Mouse (Mus musculus): ENCODE measurements around the gene Bptf. TPM values are rescaled to one million over a fixed set of nuclear protein-coding genes. Genes with fewer than 3 reads are reported as not detected.
"Not testable (repeated sequence)": the region's sequence is repeated elsewhere in the genome, so short reads cannot be mapped to it uniquely, and the experiment has no call there.

Gene Bptf
- total and polyA plus RNA-seq, 3 experiments = 22.1 to 63.9 (median 28.0) TPM

DNA sequence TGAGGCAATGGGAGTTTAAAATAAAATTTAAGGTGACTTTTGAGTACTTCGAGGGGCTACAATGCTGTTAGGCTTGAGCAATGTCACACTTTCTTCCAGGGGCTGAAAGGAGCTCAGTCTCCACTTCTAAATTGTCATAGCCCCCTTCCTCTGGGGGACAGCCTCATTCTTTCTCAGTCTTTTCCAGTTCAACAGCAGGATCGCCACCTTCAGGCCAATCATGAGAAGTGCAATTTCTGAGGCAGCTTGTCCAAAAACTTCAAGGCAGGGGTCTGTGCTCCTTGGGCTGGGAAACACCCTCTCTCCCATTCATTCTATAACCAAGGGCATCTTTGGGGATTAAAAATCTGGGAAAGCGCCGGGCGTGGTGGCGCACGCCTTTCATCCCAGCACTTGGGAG is 19.9 kb upstream of the Bptf start:
- no peak overlapping the region for H3K9ac ChIP-seq (ENCODE audit: insufficient read depth, low read depth)
- H3K27ac ChIP-seq (ENCODE audit: insufficient read depth, low read depth) = no peak overlapping the region
- no peak overlapping the region for H3K4me2 ChIP-seq (ENCODE audit: insufficient read depth, low read depth, poor library complexity, severe bottlenecking)
- H3K79me2 ChIP-seq (replicated peaks; ENCODE audit: control insufficient read depth, extremely low read depth, insufficient read depth, poor library complexity, severe bottlenecking) = no peaks in the 10 kb centered on the region
- in situ Hi-C loops (cut with MboI; ENCODE audit: low pct_ligation_motif_present, low pct_unique_long_range_greater_than_20kb, low sequenced_read_pairs) (no loop called here), dilution Hi-C loops (cut with MboI; ENCODE audit: extremely low pct_ligation_motif_present, extremely low pct_unique_long_range_greater_than_20kb, low sequenced_read_pairs) (no loop called here)
- peak; percentile 56 for DNase-seq (ENCODE audit: extremely low read depth)
- TF ChIP-seq JUND (conservative IDR thresholded peaks at IDR 0.05; ENCODE audit: low read depth, low read length) (no peak), MAX (IDR thresholded peaks at IDR 0.05; ENCODE audit: low read length) (no peak), SMC3 (IDR thresholded peaks at IDR 0.05; ENCODE audit: low read depth, low read length) (peak; percentile 45), ZC3H11A (IDR thresholded peaks at IDR 0.05; ENCODE audit: low read depth, low read length) (no peak), CTCF (conservative IDR thresholded peaks at IDR 0.05 in 1 of 2, IDR thresholded peaks at IDR 0.05 in 1 of 2; ENCODE audit: low read depth in 2 of 2, low read length in 2 of 2) (peak; percentile 67 to 74), MEF2A (IDR thresholded peaks at IDR 0.05; ENCODE audit: borderline replicate concordance, low read depth, low read length) (no peak), RAD21 (IDR thresholded peaks at IDR 0.05; ENCODE audit: low read depth, low read length) (peak; percentile 66), ZKSCAN1 (IDR thresholded peaks at IDR 0.05; ENCODE audit: borderline replicate concordance, low read depth, low read length) (no peak)
- no peak overlapping the region for H3K4me3 ChIP-seq (replicated peaks in 1 of 3; ENCODE audit: low read depth in 2 of 3, low read length in 2 of 3, poor library complexity in 1 of 3)
- peaks cover 3 to 10% of the 10 kb centered on the region in 2 experiments; a peak in 2 of 4 replicates for H3K4me1 ChIP-seq (ENCODE audit: control insufficient read depth in 1 of 2, insufficient read depth in 2 of 2)
- peaks cover 5% of the 10 kb centered on the region for H3K9me3 ChIP-seq (replicated peaks; ENCODE audit: low read length)
- no peaks in the 10 kb centered on the region for H3K36me3 ChIP-seq (replicated peaks in 1 of 2; ENCODE audit: control insufficient read depth in 1 of 2, insufficient read depth in 1 of 2, low read length in 1 of 2)
- no peaks in the 10 kb centered on the region for H3K27me3 ChIP-seq (replicated peaks)

DNA sequence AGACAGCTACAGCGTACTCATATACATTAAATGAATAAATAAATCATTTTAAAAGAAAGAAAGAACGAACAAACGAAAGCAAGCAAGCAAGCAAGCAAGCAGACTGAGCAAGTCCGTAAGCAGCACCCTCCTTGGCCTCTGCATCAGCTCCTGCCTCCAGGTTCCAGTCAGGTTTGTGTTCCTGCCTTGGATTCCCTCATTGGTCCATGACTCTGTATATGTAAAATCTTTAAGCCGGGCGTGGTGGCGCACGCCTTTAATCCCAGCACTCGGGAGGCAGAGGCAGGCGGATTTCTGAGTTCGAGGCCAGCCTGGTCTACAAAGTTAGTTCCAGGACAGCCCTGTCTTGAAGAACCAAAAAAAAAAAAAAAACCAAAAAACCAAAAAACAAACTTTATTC is 12.0 kb upstream of the Bptf start:
- in situ Hi-C loops (cut with MboI; ENCODE audit: low pct_ligation_motif_present, low pct_unique_long_range_greater_than_20kb, low sequenced_read_pairs) = loop anchor here (5.0 kb wide), 1 partner anchor 37 kb away; no protein-coding TSS in a partner anchor
- DNase-seq (ENCODE audit: extremely low read depth); H3K79me2 ChIP-seq (replicated peaks; ENCODE audit: control insufficient read depth, extremely low read depth, insufficient read depth, poor library complexity, severe bottlenecking); H3K27ac ChIP-seq (ENCODE audit: insufficient read depth, low read depth); H3K27me3 ChIP-seq (replicated peaks); dilution Hi-C loops (cut with MboI; ENCODE audit: extremely low pct_ligation_motif_present, extremely low pct_unique_long_range_greater_than_20kb, low sequenced_read_pairs); H3K9ac ChIP-seq (ENCODE audit: insufficient read depth, low read depth); H3K9me3 ChIP-seq (replicated peaks; ENCODE audit: low read length); H3K4me2 ChIP-seq (ENCODE audit: insufficient read depth, low read depth, poor library complexity, severe bottlenecking); H3K36me3 ChIP-seq (replicated peaks in 1 of 2; ENCODE audit: control insufficient read depth in 1 of 2, insufficient read depth in 1 of 2, low read length in 1 of 2); H3K4me3 ChIP-seq (replicated peaks in 1 of 3; ENCODE audit: low read depth in 2 of 3, low read length in 2 of 3, poor library complexity in 1 of 3): not testable (repeated sequence)
- H3K4me1 ChIP-seq (ENCODE audit: control insufficient read depth in 1 of 2, insufficient read depth in 2 of 2) = peaks cover 3 to 40% of the 10 kb centered on the region in 2 experiments

DNA sequence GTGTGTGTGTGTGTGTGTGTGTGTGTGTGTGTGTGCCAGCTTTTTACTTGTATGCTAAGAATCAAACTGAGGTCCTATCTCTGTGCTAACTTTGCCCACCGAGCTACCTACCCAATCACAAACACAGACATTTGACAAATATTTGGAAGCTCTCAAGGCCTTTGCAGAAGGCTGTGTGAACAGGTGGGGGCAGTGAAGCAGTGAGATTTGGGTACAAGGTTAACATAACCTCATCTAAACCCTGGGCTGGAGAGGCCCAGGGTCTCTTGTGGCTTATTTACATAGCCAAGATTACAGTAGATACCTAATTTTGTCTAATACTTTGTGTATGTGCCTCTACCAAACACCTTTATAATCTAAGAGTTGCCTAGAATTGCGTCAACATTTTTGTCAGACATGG is 10.5 kb upstream of the Bptf start:
- H3K9me3 ChIP-seq (replicated peaks; ENCODE audit: low read length) = peaks cover 4% of the 10 kb centered on the region
- dilution Hi-C loops (cut with MboI; ENCODE audit: extremely low pct_ligation_motif_present, extremely low pct_unique_long_range_greater_than_20kb, low sequenced_read_pairs) (no loop called here), in situ Hi-C loops (cut with MboI; ENCODE audit: low pct_ligation_motif_present, low pct_unique_long_range_greater_than_20kb, low sequenced_read_pairs) (loop anchor here (5.0 kb wide), 1 partner anchor 35 kb away; no protein-coding TSS in a partner anchor)
- H3K27me3 ChIP-seq (replicated peaks) = no peaks in the 10 kb centered on the region
- no peak overlapping the region for H3K4me3 ChIP-seq (replicated peaks in 1 of 3; ENCODE audit: low read depth in 2 of 3, low read length in 2 of 3, poor library complexity in 1 of 3)
- DNase-seq (ENCODE audit: extremely low read depth) = peak; percentile 81
- H3K4me1 ChIP-seq (ENCODE audit: control insufficient read depth in 1 of 2, insufficient read depth in 2 of 2) = peaks cover 3 to 35% of the 10 kb centered on the region in 2 experiments
- peak; percentile 45; the same call in 1 of the 2 replicates for TF ChIP-seq MEF2A (IDR thresholded peaks at IDR 0.05; ENCODE audit: borderline replicate concordance, low read depth, low read length)
- 0 out of 2 replicates have a peak, but pooled peaks have one; percentile 34 for TF ChIP-seq IRF4 (IDR thresholded peaks at IDR 0.05; ENCODE audit: low read depth, low read length)
- peak; percentile 56; the same call in 1 of the 2 replicates for TF ChIP-seq TCF12 (IDR thresholded peaks at IDR 0.05; ENCODE audit: low read depth, low read length)
- peak; percentile 22; the same call in 1 of the 2 replicates for TF ChIP-seq ETS1 (conservative IDR thresholded peaks at IDR 0.05; ENCODE audit: low read depth, low read length)
- peak; percentile 67; the same call in 1 of the 2 replicates for TF ChIP-seq EP300 (IDR thresholded peaks at IDR 0.05; ENCODE audit: low read length)
- TF ChIP-seq JUN (IDR thresholded peaks at IDR 0.05; ENCODE audit: insufficient read depth, low read depth, low read length) = no peak
- no peak overlapping the region for H3K4me2 ChIP-seq (ENCODE audit: insufficient read depth, low read depth, poor library complexity, severe bottlenecking)
- H3K9ac ChIP-seq (ENCODE audit: insufficient read depth, low read depth) = no peak overlapping the region
- no peaks in the 10 kb centered on the region for H3K36me3 ChIP-seq (replicated peaks in 1 of 2; ENCODE audit: control insufficient read depth in 1 of 2, insufficient read depth in 1 of 2, low read length in 1 of 2)
- H3K79me2 ChIP-seq (replicated peaks; ENCODE audit: control insufficient read depth, extremely low read depth, insufficient read depth, poor library complexity, severe bottlenecking) = no peaks in the 10 kb centered on the region
- H3K27ac ChIP-seq (ENCODE audit: insufficient read depth, low read depth) = no peak overlapping the region

Measured in CH12.LX (cell line).